Mouse (Mus musculus) gonadal fat pad, adult 2 months (tissue): ENCODE measurements around the gene Ajap1. TPM values are rescaled to one million over a fixed set of nuclear protein-coding genes. Genes with fewer than 3 reads are reported as not detected.

Experiments used
- DNase-seq: peaks from one replicate; pipeline ENCODE4 v3.0.0-alpha.2; 2012; ENCODE audit warnings: low read depth
- polyA plus RNA-seq: library from polyadenylated mRNA; depleted of rRNA; stranded (reverse); fragments of >200 nt; gene quantifications from 2 replicates; pipeline ENCODE4 v1.2.3, GENCODE M21; 2012

The Ajap1 gene
- polyA plus RNA-seq, 1 experiment: 0.43 TPM

- DNase-seq: no peak
These were observed 124.9 kb downstream of the Ajap1 start for GRCm38 (mm10) chr4:153357539-153358242.

- no peak for DNase-seq
These were observed 126.4 kb downstream of the Ajap1 start for GRCm38 (mm10) chr4:153356236-153356635.

- DNase-seq: no peak
These were observed 137.6 kb downstream of the Ajap1 start for GRCm38 (mm10) chr4:153344999-153345398.

GRCm38 (mm10) chr4:153340887-153341286 lies 141.7 kb downstream of the Ajap1 start:
- no peak for DNase-seq

- no peak for DNase-seq
These were observed 147.3 kb downstream of the Ajap1 start for GRCm38 (mm10) chr4:153335301-153335799.

- no peak for DNase-seq
These were observed 154.8 kb downstream of the Ajap1 start for GRCm38 (mm10) chr4:153327809-153328208.
